Mouse (Mus musculus): ENCODE measurements at regions not wholly inside any gene's neighbourhood (a gene's known extent, or its start where the extent isn't known, plus 50 kb on each side); places are given as distances from the start of the nearest gene placed in this dataset.

GRCm38 (mm10) chr4:125354742-125355141, 135.8 kb upstream of the Grik3 start:
- DNase-seq (ENCODE audit: low read depth) = no peak

DNA sequence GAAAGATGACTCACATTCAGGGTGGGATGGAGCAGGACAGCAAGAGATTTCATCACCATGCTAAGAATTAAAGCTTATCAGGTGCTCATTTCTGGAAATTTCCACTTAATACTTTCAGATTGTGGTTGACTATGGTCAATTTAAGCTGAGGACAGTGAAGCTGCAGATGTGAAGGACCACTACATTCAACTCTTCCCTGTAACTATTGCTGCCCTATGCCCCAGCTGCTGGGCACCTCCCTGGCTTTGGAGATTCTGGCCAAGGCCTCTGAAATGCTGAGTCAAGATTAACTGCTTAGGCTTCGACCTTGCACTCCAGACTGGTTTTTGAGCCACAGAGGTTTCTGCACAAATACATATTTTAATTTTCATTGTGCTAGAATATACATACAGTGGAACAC, 140.4 kb upstream of the Grik3 start:
- DNase-seq (ENCODE audit: low read depth) = no peak

DNA sequence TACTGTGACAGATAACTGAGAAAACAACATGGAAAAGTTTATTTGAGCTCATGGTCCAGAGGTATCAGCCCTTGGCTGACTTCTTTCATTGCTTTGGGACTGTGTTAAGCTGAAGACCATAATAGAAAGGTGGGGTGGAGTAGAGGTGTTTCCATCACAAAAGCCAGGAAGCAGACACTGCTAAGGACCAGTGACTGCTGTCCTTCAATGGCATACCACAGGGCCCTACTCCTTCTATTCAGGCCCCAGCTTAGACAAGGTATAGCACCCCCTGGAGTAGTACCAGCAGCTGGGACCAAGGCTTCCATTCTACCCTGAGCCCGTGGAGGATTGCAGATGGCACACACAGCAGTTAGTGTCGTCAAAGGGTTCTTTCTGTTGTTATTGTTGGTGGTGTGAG, 151.4 kb upstream of the Grik3 start:
- DNase-seq (ENCODE audit: low read depth) = no peak

- no peak for DNase-seq (ENCODE audit: low read depth)
Observed at GRCm38 (mm10) chr4:125328806-125329205, 161.7 kb upstream of the Grik3 start.

DNA sequence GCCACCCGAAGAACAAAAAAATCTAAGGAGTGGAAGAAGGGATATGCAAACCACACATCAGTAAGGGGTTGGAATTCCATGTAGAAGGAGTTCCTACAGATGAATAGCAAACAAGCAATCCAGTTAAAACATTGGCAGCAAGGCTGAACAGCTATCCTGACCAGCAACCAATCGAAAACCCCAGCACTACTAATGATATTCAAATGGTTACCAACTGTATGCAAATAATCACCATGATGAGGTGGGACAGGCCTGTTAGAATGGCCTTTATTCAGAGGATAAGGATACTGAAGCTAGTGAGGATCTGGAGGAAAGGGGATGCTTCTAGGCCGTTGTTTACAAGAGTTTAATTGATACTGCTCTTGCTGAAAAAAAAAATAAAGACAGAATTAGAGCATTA, 166.0 kb upstream of the Grik3 start:
- no peak for DNase-seq (ENCODE audit: low read depth)

- no peak for DNase-seq (ENCODE audit: low read depth)
Observed at GRCm38 (mm10) chr4:125319343-125319742, 171.2 kb upstream of the Grik3 start.

GRCm38 (mm10) chr4:125318293-125318692, 172.2 kb upstream of the Grik3 start:
- DNase-seq (ENCODE audit: low read depth) = no peak

DNA sequence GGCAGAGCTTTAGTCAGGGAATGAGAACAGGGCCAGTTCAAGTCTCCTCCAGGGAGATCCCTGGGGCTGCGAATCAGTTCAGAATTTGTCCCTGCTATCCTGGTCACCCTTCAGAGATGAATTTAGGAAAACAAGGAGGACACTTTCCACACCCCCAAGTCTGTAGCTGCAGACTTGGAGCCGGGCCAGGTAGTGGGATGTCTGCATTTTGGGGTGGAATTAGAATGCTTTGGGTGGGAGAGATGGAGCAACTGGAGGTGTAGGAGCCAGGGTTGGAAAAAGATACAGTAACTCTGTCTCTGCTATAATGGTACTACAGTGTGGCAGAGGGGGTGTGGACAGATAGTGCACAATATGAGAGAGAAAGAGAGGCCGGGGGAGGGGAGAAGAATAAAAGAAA, 173.6 kb upstream of the Grik3 start:
- no peak for DNase-seq (ENCODE audit: low read depth)

- DNase-seq (ENCODE audit: low read depth) = no peak
Observed at GRCm38 (mm10) chr4:125315818-125316217, 174.7 kb upstream of the Grik3 start.

- no peak for DNase-seq (ENCODE audit: low read depth)
Observed at GRCm38 (mm10) chr4:125313892-125314291, 176.6 kb upstream of the Grik3 start.

DNA sequence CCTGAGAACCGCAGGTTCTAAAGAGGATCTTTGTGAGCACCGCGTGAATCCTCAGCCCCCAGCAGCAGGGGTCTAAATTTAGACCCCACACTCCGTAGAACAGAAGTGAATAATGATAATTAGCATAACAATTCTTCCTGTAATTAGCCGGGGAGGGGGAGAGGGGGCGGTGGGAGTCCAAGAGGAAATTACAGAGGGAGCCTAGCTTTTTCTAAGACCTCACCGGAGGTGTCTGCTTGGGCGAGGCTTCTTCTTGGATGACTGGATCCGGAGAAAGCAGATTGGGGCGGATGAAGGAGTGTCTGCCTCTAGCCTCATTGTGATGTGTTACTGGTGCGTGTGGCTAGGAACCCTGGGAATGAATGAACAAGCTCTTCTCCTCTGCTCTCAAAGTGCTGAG, 177.2 kb upstream of the Grik3 start:
- no peak for DNase-seq (ENCODE audit: low read depth)

- no peak for DNase-seq (ENCODE audit: low read depth)
Observed at GRCm38 (mm10) chr4:125308171-125308570, 180.5 kb upstream of the Zc3h12a start.

DNA sequence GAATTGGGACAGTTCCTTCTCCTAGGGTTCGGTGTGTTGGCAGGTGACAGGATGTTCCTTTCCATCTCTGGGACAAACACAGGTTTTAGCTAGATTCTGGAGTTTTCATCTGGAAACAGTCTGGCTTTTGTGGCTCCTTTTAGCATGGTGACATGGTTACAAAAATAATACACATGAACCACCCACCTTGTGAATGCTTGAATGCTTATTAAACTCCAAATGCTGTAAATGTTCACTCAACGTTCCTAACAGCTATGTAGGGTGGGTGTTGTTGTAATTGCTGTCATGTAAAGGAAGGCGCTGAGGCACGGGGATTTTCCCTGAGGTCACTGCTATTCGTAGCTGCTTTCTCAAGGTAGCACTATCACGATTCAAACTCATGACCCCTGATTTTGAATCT, 178.1 kb upstream of the Zc3h12a start:
- DNase-seq (ENCODE audit: low read depth) = no peak

GRCm38 (mm10) chr4:125302660-125303059, 175.0 kb upstream of the Zc3h12a start:
- DNase-seq (ENCODE audit: low read depth) = no peak

GRCm38 (mm10) chr4:125300503-125301457, 173.1 kb upstream of the Zc3h12a start:
- no peak for DNase-seq (ENCODE audit: low read depth)

DNA sequence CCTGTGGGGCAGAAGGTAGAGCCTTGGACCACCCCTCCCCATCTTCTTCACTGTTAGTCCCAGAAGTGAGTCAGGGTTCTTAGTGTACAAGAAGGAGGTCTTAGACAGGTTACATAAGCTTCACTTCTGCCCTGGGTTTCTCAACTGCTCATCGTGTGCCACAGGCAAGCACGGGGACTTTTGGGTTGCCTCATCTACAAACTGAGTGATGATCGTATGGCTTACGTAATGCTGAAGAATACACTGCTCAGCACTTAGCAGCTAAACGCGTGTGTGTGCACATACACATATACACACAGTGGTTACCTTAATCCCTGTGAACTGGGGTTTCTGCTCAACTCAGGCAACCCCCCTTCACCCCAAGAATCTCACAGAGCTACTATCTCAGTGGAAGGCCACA, 163.1 kb upstream of the Zc3h12a start:
- no peak for DNase-seq (ENCODE audit: low read depth)

GRCm38 (mm10) chr4:125289709-125290108, 162.1 kb upstream of the Zc3h12a start:
- no peak for DNase-seq (ENCODE audit: low read depth)

DNA sequence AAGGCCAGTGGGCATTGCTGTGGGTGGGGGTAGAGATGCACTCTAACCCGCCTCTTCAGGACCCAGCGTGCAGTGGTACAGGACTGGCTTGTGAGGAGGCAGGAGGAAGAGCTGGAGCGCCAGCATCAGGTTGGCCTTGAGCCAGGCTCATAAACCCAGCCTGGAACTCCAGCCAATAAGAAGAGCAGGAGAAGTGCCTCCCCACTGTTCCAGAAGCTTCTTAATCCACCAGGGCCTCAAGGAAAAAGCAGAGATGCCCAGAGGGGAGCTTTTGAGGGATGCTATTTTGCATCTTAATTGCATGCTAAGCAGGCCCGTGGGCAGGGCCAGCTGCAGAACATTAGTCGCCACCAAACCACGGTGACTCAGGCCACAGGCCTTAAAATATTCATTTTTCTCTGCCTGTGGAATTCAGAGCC, 161.4 kb upstream of the Zc3h12a start:
- no peak for DNase-seq (ENCODE audit: low read depth)

GRCm38 (mm10) chr4:125282974-125283319, 155.3 kb upstream of the Zc3h12a start:
- DNase-seq (ENCODE audit: low read depth) = no peak

- DNase-seq (ENCODE audit: low read depth) = no peak
Observed at GRCm38 (mm10) chr4:125282154-125282973, 154.7 kb upstream of the Zc3h12a start.

DNA sequence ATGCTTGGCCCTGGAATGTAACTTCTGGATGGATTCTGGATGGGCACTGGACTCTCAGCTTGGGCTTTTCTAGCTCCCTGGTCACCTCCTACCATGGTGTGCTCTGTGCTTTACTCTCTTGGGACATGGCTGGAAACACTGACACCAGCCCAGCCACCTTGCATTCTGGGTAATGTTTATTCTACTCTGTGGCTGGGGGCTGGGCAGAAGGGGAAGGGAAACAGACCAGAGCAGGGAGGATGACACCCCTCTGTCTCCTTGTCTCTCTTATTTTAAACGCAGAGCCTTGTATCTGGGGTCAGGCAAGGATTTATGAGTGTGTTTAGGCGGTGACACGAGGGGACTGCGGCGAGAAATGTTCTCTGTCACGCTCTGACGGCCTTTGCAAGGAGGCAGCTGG, 151.5 kb upstream of the Zc3h12a start:
- DNase-seq (ENCODE audit: low read depth) = no peak

- no peak for DNase-seq (ENCODE audit: low read depth)
Observed at GRCm38 (mm10) chr4:125276861-125277260, 149.2 kb upstream of the Zc3h12a start.

DNA sequence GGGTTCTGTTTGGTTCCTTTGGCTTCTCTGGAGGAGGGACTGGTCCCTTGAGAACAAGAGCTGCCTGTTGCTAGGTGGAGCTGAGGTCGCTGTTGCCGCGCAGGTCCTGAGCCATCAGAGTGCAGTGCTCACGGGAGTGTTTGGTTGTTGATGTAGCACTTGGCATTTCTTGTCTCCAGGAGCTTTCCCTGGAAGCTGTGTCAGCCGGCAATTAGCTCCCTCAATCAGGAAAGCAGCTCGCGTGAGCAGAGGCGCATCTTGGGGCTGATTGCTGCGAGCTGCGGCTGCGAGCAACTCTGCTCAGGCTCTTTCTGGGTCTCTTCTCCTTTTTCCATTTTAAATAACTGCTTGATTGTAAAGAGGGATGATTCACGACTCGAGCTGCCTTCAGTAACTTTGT, 147.6 kb upstream of the Zc3h12a start:
- no peak for DNase-seq (ENCODE audit: low read depth)

Data from naive thymus-derived CD4-positive, alpha-beta T cell, adult 2 months (primary cell).